Mouse (Mus musculus): ENCODE data around the gene Zfp568. TPM values are rescaled to one million over a fixed set of nuclear protein-coding genes. Genes with fewer than 3 reads are reported as not detected.

Zfp568 gene
- polyA plus RNA-seq (2015; fragmentation: Nextera tagmentation; extraction: Ambion mirVana), result 5.5 and 6.5 TPM in 2 replicates

GRCm38 (mm10) chr7:29983690-29984380, at the start of gene Zfp568:
TSS of gene Zfp568 (plus strand) at chr7:29983955.
- Histone ChIP-seq H3K27me3 (no peaks in the 10 kb centered on the region), H3K27ac (replicated peaks) (peak within 1 kb of the TSS; percentile 92), H3K9ac (peak within 1 kb of the TSS; percentile 86), H3K4me3 (peak within 1 kb of the TSS; percentile 90), H3K4me2 (peak within 1 kb of the TSS; percentile 70), H3K4me1 (replicated peaks) (peaks cover 29% of the 10 kb centered on the region), H3K36me3 (peaks cover 29% of the 10 kb centered on the region), H3K9me3 (no peaks in the 10 kb centered on the region)
- under 1% methylated on average over 62 of the region's 62 CpGs for WGBS
- ATAC-seq (ENCODE audit: low read depth), result peak; percentile 94

- Histone ChIP-seq H3K36me3 (peaks cover 76% of the 10 kb centered on the region), H3K4me3 (no peak overlapping the region), H3K27ac (replicated peaks) (no peak overlapping the region), H3K4me1 (replicated peaks) (no peaks in the 10 kb centered on the region), H3K4me2 (no peak overlapping the region), H3K9ac (no peak overlapping the region), H3K9me3 (no peaks in the 10 kb centered on the region), H3K27me3 (no peaks in the 10 kb centered on the region)
- WGBS, result 86% methylated on average over 6 of the region's 6 CpGs
- no peak for ATAC-seq (ENCODE audit: low read depth)
Measured at GRCm38 (mm10) chr7:29938856-29939255, 44.9 kb upstream of the Zfp568 start.

GRCm38 (mm10) chr7:29941027-29941426, 42.7 kb upstream of the Zfp568 start:
- Histone ChIP-seq H3K9ac (no peak overlapping the region), H3K9me3 (no peaks in the 10 kb centered on the region), H3K4me3 (no peak overlapping the region), H3K36me3 (peaks cover 59% of the 10 kb centered on the region), H3K4me1 (replicated peaks) (no peaks in the 10 kb centered on the region), H3K27me3 (no peaks in the 10 kb centered on the region), H3K27ac (replicated peaks) (no peak overlapping the region), H3K4me2 (no peak overlapping the region)
- WGBS, result 85% methylated on average over 11 of the region's 11 CpGs
- ATAC-seq (ENCODE audit: low read depth), result no peak

GRCm38 (mm10) chr7:29942740-29943139, 41.0 kb upstream of the Zfp568 start:
- 47% methylated on average over 2 of the region's 2 CpGs for WGBS
- Histone ChIP-seq H3K27me3 (no peaks in the 10 kb centered on the region), H3K9ac (no peak overlapping the region), H3K27ac (replicated peaks) (no peak overlapping the region), H3K4me3 (no peak overlapping the region), H3K4me1 (replicated peaks) (no peaks in the 10 kb centered on the region), H3K9me3 (no peaks in the 10 kb centered on the region), H3K36me3 (peaks cover 49% of the 10 kb centered on the region), H3K4me2 (no peak overlapping the region)
- ATAC-seq (ENCODE audit: low read depth), result no peak

GRCm38 (mm10) chr7:29943720-29944119, 40.0 kb upstream of the Zfp568 start:
- no peaks in the 10 kb centered on the region for H3K4me1 ChIP-seq (replicated peaks)
- H3K27ac ChIP-seq (replicated peaks), result no peak overlapping the region
- ATAC-seq (ENCODE audit: low read depth), result no peak
- no peak overlapping the region for H3K9ac ChIP-seq
- no peak overlapping the region for H3K4me2 ChIP-seq
- peaks cover 54% of the 10 kb centered on the region for H3K36me3 ChIP-seq
- H3K4me3 ChIP-seq, result no peak overlapping the region
- WGBS, result 76% methylated on average over 2 of the region's 2 CpGs
- H3K9me3 ChIP-seq, result no peaks in the 10 kb centered on the region
- H3K27me3 ChIP-seq, result no peaks in the 10 kb centered on the region

GRCm38 (mm10) chr7:29944201-29944600, 39.6 kb upstream of the Zfp568 start:
- 73% methylated on average over 2 of the region's 2 CpGs for WGBS
- no peaks in the 10 kb centered on the region for H3K9me3 ChIP-seq
- peaks cover 58% of the 10 kb centered on the region for H3K36me3 ChIP-seq
- no peak overlapping the region for H3K9ac ChIP-seq
- ATAC-seq (ENCODE audit: low read depth), result no peak
- no peak overlapping the region for H3K4me2 ChIP-seq
- H3K4me3 ChIP-seq, result no peak overlapping the region
- no peaks in the 10 kb centered on the region for H3K27me3 ChIP-seq
- no peak overlapping the region for H3K27ac ChIP-seq (replicated peaks)
- no peaks in the 10 kb centered on the region for H3K4me1 ChIP-seq (replicated peaks)

- H3K4me1 ChIP-seq (replicated peaks), result peaks cover 8% of the 10 kb centered on the region
- H3K9ac ChIP-seq, result peak overlapping the region; percentile 94
- no peak for ATAC-seq (ENCODE audit: low read depth)
- peaks cover 28% of the 10 kb centered on the region for H3K36me3 ChIP-seq
- WGBS, result 39% methylated on average over 10 of the region's 10 CpGs
- H3K4me2 ChIP-seq, result peak overlapping the region; percentile 63
- peak overlapping the region; percentile 97 for H3K27ac ChIP-seq (replicated peaks)
- H3K9me3 ChIP-seq, result no peaks in the 10 kb centered on the region
- H3K4me3 ChIP-seq, result peak overlapping the region; percentile 80
- H3K27me3 ChIP-seq, result no peaks in the 10 kb centered on the region
Measured at GRCm38 (mm10) chr7:29953086-29953485, 30.7 kb upstream of the Zfp568 start.

GRCm38 (mm10) chr7:29953513-29954401, 30.0 kb upstream of the Zfp568 start, which contains the start of gene Zfp74:
TSS of gene Zfp74 (minus strand) at chr7:29954089.
- peaks cover 8% of the 10 kb centered on the region for H3K4me1 ChIP-seq (replicated peaks)
- peak; percentile 90 for ATAC-seq (ENCODE audit: low read depth)
- H3K36me3 ChIP-seq, result peaks cover 24% of the 10 kb centered on the region
- WGBS, result 1% methylated on average over 52 of the region's 52 CpGs
- H3K4me3 ChIP-seq, result peak within 1 kb of the TSS; percentile 80
- peak within 1 kb of the TSS; percentile 94 for H3K9ac ChIP-seq
- no peaks in the 10 kb centered on the region for H3K27me3 ChIP-seq
- peak within 1 kb of the TSS; percentile 63 for H3K4me2 ChIP-seq
- H3K27ac ChIP-seq (replicated peaks), result peak within 1 kb of the TSS; percentile 97
- H3K9me3 ChIP-seq, result no peaks in the 10 kb centered on the region

GRCm38 (mm10) chr7:29954731-29955130, 29.0 kb upstream of the Zfp568 start:
- peaks cover 8% of the 10 kb centered on the region for H3K4me1 ChIP-seq (replicated peaks)
- no peaks in the 10 kb centered on the region for H3K9me3 ChIP-seq
- H3K27ac ChIP-seq (replicated peaks), result no peak overlapping the region
- no peak for ATAC-seq (ENCODE audit: low read depth)
- H3K9ac ChIP-seq, result no peak overlapping the region
- H3K27me3 ChIP-seq, result no peaks in the 10 kb centered on the region
- WGBS, result 24% methylated on average over 4 of the region's 4 CpGs
- peaks cover 16% of the 10 kb centered on the region for H3K36me3 ChIP-seq
- H3K4me3 ChIP-seq, result 0 out of 2 replicates have a peak overlapping the region, but pooled peaks have one; percentile 80
- peak overlapping the region; percentile 63 for H3K4me2 ChIP-seq

GRCm38 (mm10) chr7:29956257-29956656, 27.5 kb upstream of the Zfp568 start:
- Histone ChIP-seq H3K9me3 (no peaks in the 10 kb centered on the region), H3K4me1 (replicated peaks) (peaks cover 8% of the 10 kb centered on the region), H3K27me3 (no peaks in the 10 kb centered on the region), H3K36me3 (peaks cover under 1% of the 10 kb centered on the region; the same call in 1 of the 2 replicates), H3K4me3 (no peak overlapping the region), H3K27ac (replicated peaks) (no peak overlapping the region), H3K4me2 (no peak overlapping the region), H3K9ac (no peak overlapping the region)
- ATAC-seq (ENCODE audit: low read depth), result no peak
- 67% methylated on average over 10 of the region's 10 CpGs for WGBS

- no peaks in the 10 kb centered on the region for H3K4me1 ChIP-seq (replicated peaks)
- no peak overlapping the region for H3K9ac ChIP-seq
- WGBS, result 90% methylated on average over 11 of the region's 11 CpGs
- no peaks in the 10 kb centered on the region for H3K9me3 ChIP-seq
- no peaks in the 10 kb centered on the region for H3K36me3 ChIP-seq
- no peaks in the 10 kb centered on the region for H3K27me3 ChIP-seq
- H3K27ac ChIP-seq (replicated peaks), result no peak overlapping the region
- no peak overlapping the region for H3K4me3 ChIP-seq
- no peak for ATAC-seq (ENCODE audit: low read depth)
- no peak overlapping the region for H3K4me2 ChIP-seq
Measured at GRCm38 (mm10) chr7:29958125-29958724, 25.5 kb upstream of the Zfp568 start.

GRCm38 (mm10) chr7:29959004-29959403, 24.8 kb upstream of the Zfp568 start:
- WGBS, result 63% methylated on average over 3 of the region's 3 CpGs
- no peaks in the 10 kb centered on the region for H3K27me3 ChIP-seq
- no peaks in the 10 kb centered on the region for H3K36me3 ChIP-seq
- H3K27ac ChIP-seq (replicated peaks), result no peak overlapping the region
- H3K4me2 ChIP-seq, result no peak overlapping the region
- H3K9ac ChIP-seq, result no peak overlapping the region
- no peak overlapping the region for H3K4me3 ChIP-seq
- no peaks in the 10 kb centered on the region for H3K9me3 ChIP-seq
- no peaks in the 10 kb centered on the region for H3K4me1 ChIP-seq (replicated peaks)
- ATAC-seq (ENCODE audit: low read depth), result no peak

Data from neural tube, embryonic 13.5 days (tissue).